Comparison of ENCODE assay signal across 8 mouse cellular contexts in the genomic region with DNA sequence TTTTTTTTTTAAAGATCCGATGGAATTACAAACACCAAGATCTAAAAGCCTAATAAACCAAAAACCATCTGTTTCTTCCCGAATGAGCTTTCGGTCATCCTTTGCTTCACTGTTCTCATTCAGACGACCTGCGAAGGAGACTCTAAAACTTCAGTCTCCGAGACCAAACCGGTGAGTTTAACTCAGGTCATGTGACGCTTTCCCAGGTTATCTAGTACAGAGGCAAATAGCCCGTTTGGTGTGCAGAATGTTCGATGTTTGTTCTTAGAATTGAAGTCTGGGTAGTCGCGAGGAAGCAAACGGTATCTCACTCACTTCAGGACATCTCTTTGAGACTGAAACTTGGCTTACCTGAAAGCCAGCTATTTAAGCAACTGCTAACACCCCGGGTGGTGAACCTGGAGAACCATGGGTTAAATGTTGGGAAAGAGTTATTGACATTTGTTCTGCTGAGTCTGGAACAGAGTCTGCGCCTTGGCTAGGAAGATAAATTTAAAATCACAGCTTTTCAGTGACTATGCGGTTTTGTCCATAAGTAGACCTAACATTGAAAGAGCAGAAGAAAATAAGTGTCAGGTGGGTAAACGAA. TPM values are rescaled to one million over a fixed set of nuclear protein-coding genes. Genes with fewer than 3 reads are reported as not detected.
A peak's percentile ranks its signal among the peaks of the same experiment; 100 is the strongest.
DNase-seq lines count a peak whose midpoint lies in the region; ATAC-seq and TF ChIP-seq lines count a peak whose summit lies in the region.

No protein-coding gene starts in this region.

- no peak for DNase-seq in heart, postnatal 10 days
- DNase-seq in forebrain, embryonic 10.5 days (ENCODE audit: extremely low spot score, low spot score) = no peak
- DNase-seq in kidney, postnatal 0 days (ENCODE audit: low spot score) = no peak
- DNase-seq in MN1 (ENCODE audit: low spot score) = no peak
- no peak for DNase-seq in ovary, postnatal 10 days (ENCODE audit: low spot score)

- 38% methylated on average over 17 of the region's 17 CpGs for WGBS in heart, embryonic 15.5 days
- 59% methylated on average over 17 of the region's 17 CpGs for WGBS in forebrain, embryonic 10.5 days
- WGBS in kidney, postnatal 0 days = 18% methylated on average over 17 of the region's 17 CpGs
- WGBS in midbrain, embryonic 16.5 days = 57% methylated on average over 17 of the region's 17 CpGs

- H3K27me3 ChIP-seq in heart, embryonic 15.5 days = 0 out of 2 replicates have a peak, but pooled peaks cover 3% of the 10 kb centered on the region
- H3K27me3 ChIP-seq in forebrain, embryonic 10.5 days (ENCODE audit: poor library complexity, severe bottlenecking) = peaks cover 30% of the 10 kb centered on the region
- no peaks in the 10 kb centered on the region for H3K27me3 ChIP-seq in kidney, postnatal 0 days (ENCODE audit: insufficient read depth, low read length)
- no peaks in the 10 kb centered on the region for H3K27me3 ChIP-seq in midbrain, embryonic 16.5 days (ENCODE audit: control insufficient read depth, insufficient read depth, low read depth, low read length)

- H3K27ac ChIP-seq in heart, embryonic 15.5 days = no peak overlapping the region
- H3K27ac ChIP-seq in forebrain, embryonic 10.5 days = no peak overlapping the region
- H3K27ac ChIP-seq in kidney, postnatal 0 days = peak overlapping the region; percentile 9
- no peak overlapping the region for H3K27ac ChIP-seq in midbrain, embryonic 16.5 days (ENCODE audit: low read length)

- intact Hi-C loops in heart, postnatal 10 days (cut with DNase I) = no loop called here

- no peaks in the 10 kb centered on the region for H3K9me3 ChIP-seq in heart, embryonic 15.5 days (replicated peaks)
- H3K9me3 ChIP-seq in forebrain, embryonic 10.5 days = no peaks in the 10 kb centered on the region
- no peaks in the 10 kb centered on the region for H3K9me3 ChIP-seq in kidney, postnatal 0 days (replicated peaks; ENCODE audit: low read length)
- H3K9me3 ChIP-seq in midbrain, embryonic 16.5 days (replicated peaks; ENCODE audit: control insufficient read depth, low read length, poor library complexity, severe bottlenecking) = no peaks in the 10 kb centered on the region

- H3K36me3 ChIP-seq in heart, embryonic 15.5 days = no peaks in the 10 kb centered on the region
- no peaks in the 10 kb centered on the region for H3K36me3 ChIP-seq in forebrain, embryonic 10.5 days (replicated peaks)
- H3K36me3 ChIP-seq in kidney, postnatal 0 days (ENCODE audit: insufficient read depth, low read length) = no peaks in the 10 kb centered on the region
- no peaks in the 10 kb centered on the region for H3K36me3 ChIP-seq in midbrain, embryonic 16.5 days (ENCODE audit: control insufficient read depth, insufficient read depth, low read length)

- no peak for TF ChIP-seq CTCF in kidney, postnatal 0 days (IDR thresholded peaks at IDR 0.05; ENCODE audit: low read depth)

- peak overlapping the region; percentile 78 for H3K4me2 ChIP-seq in heart, embryonic 15.5 days
- H3K4me2 ChIP-seq in kidney, postnatal 0 days (ENCODE audit: low read length) = peak overlapping the region; percentile 78
- peak overlapping the region; percentile 83 for H3K4me2 ChIP-seq in midbrain, embryonic 16.5 days (ENCODE audit: low read length)

- peak overlapping the region; percentile 52 for H3K4me3 ChIP-seq in heart, embryonic 15.5 days
- H3K4me3 ChIP-seq in forebrain, embryonic 10.5 days = peak overlapping the region; percentile 47; the same call in 1 of the 2 replicates
- H3K4me3 ChIP-seq in kidney, postnatal 0 days (replicated peaks; ENCODE audit: low read depth, low read length) = peak overlapping the region; percentile 52
- H3K4me3 ChIP-seq in midbrain, embryonic 16.5 days (ENCODE audit: low read depth, low read length) = peak overlapping the region; percentile 49

- H3K4me1 ChIP-seq in heart, embryonic 15.5 days (replicated peaks) = no peaks in the 10 kb centered on the region
- H3K4me1 ChIP-seq in forebrain, embryonic 10.5 days = peaks cover 7% of the 10 kb centered on the region
- H3K4me1 ChIP-seq in kidney, postnatal 0 days (replicated peaks; ENCODE audit: insufficient read depth, low read length) = no peaks in the 10 kb centered on the region
- H3K4me1 ChIP-seq in midbrain, embryonic 16.5 days (ENCODE audit: control insufficient read depth, insufficient read depth, low read length) = no peaks in the 10 kb centered on the region

- no peak overlapping the region for H3K9ac ChIP-seq in heart, embryonic 15.5 days
- no peak overlapping the region for H3K9ac ChIP-seq in kidney, postnatal 0 days (ENCODE audit: low read depth, low read length)
- H3K9ac ChIP-seq in midbrain, embryonic 16.5 days (ENCODE audit: low read depth, low read length) = no peak overlapping the region

- ATAC-seq in heart, embryonic 15.5 days (replicated peaks; ENCODE audit: insufficient number of reproducible peaks, insufficient read depth, low FRiP score, low read depth) = no peak
- no peak for ATAC-seq in kidney, postnatal 0 days (replicated peaks; ENCODE audit: low FRiP score, low read depth)
- ATAC-seq in midbrain, embryonic 16.5 days = no peak
- no peak for ATAC-seq in CD4-positive, CD25-positive, alpha-beta regulatory T cell, adult 4 months

RNA-seq across cellular contexts. Expression of a gene that starts 39.0 kb away (rescaled TPM):
- polyA plus RNA-seq in heart, embryonic 15.5 days (2015; fragmentation: Nextera tagmentation; extraction: Ambion mirVana) = 0.31 and 0.93 TPM in 2 replicates
- total RNA-seq in heart, postnatal 10 days (2021) = under 1 TPM; 0.24 to 0.45 TPM
- polyA plus RNA-seq in forebrain, embryonic 10.5 days (2016; fragmentation: Nextera tagmentation; extraction: Ambion mirVana) = 0.58 and 0.66 TPM in 2 replicates
- 2.4 and 2.8 TPM in 2 replicates for polyA plus RNA-seq in kidney, postnatal 0 days (2015; fragmentation: Nextera tagmentation; extraction: Ambion mirVana)
- polyA plus RNA-seq in midbrain, embryonic 16.5 days (2015; fragmentation: Nextera tagmentation; extraction: Ambion mirVana) = 0.27 and 0.39 TPM in 2 replicates
- 1 to 10 TPM; 1.5 TPM for polyA plus RNA-seq in CD4-positive, CD25-positive, alpha-beta regulatory T cell, adult 4 months (2017; shearing (Covaris generic))

RNA-seq across cellular contexts. Expression of a gene that starts 43.4 kb away (rescaled TPM):
- polyA plus RNA-seq in heart, embryonic 15.5 days (2015; fragmentation: Nextera tagmentation; extraction: Ambion mirVana) = 22.8 and 24.1 TPM in 2 replicates
- 10 to 100 TPM; 15.0 to 17.8 TPM for total RNA-seq in heart, postnatal 10 days (2021)
- polyA plus RNA-seq in forebrain, embryonic 10.5 days (2016; fragmentation: Nextera tagmentation; extraction: Ambion mirVana) = 8.6 and 8.7 TPM in 2 replicates
- polyA plus RNA-seq in kidney, postnatal 0 days (2015; fragmentation: Nextera tagmentation; extraction: Ambion mirVana) = 28.6 and 31.2 TPM in 2 replicates
- 5.2 and 5.9 TPM in 2 replicates for polyA plus RNA-seq in midbrain, embryonic 16.5 days (2015; fragmentation: Nextera tagmentation; extraction: Ambion mirVana)
- 1 to 10 TPM in 1 of 2 experiments, under 1 TPM in 1; 0.80 to 1.5 TPM for polyA plus RNA-seq in CD4-positive, CD25-positive, alpha-beta regulatory T cell, adult 4 months (2017; shearing (Covaris generic))
